Mouse (Mus musculus): ENCODE results near the gene Nudt21.
A peak's percentile ranks its signal among the peaks of the same experiment; 100 is the strongest.
"Not testable (repeated sequence)": the region's sequence is repeated elsewhere in the genome, so short reads cannot be mapped to it uniquely, and the experiment has no call there.

The Nudt21 gene

DNA sequence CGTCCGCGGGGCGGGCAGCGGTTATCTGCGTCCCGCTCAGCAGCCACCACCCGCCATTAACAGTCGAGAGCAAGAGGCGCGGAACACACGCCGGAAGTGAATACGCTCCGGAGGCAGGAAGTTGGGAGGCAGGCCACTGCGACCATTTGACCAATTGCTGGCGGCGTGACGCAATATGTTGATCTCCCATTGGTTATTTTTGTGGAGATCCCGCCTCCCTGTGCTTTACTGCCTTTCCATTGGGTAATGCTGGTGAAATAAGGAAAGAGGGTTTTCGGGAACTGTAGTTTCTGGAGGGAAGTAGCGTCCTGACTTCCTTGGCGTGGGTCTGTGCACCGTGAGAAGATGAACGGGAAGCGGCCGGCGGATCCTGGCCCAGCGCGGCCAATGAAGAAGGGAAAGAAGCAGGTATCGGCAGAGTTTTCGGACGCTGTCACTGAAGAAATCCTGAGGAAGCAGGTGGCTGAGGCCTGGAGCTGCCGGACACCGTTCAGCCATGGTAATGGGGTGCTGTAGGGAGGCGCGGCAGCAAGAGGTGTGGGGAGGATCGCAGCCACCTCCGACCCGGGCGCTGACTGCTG is at the start of gene Nudt21, which contains the start of gene Ogfod1:
Nudt21 (minus strand) TSS at position 88 of the 581 bp plus-strand sequence.
Ogfod1 (plus strand) TSS at position 255 of the 581 bp plus-strand sequence.
- peak; percentile 69 for DNase-seq (ENCODE audit: low spot score)

GRCm38 (mm10) chr8:94076461-94077192 is 39.8 kb upstream of the Nudt21 start:
- no peak for DNase-seq (ENCODE audit: low spot score)

- DNase-seq (ENCODE audit: low spot score): no peak
These were observed 32.0 kb upstream of the Nudt21 start for GRCm38 (mm10) chr8:94068793-94069192.

GRCm38 (mm10) chr8:94066121-94066863 is 29.5 kb upstream of the Nudt21 start:
- DNase-seq (ENCODE audit: low spot score): no peak

GRCm38 (mm10) chr8:94057157-94057854 is 20.5 kb upstream of the Nudt21 start:
- no peak for DNase-seq (ENCODE audit: low spot score)

DNA sequence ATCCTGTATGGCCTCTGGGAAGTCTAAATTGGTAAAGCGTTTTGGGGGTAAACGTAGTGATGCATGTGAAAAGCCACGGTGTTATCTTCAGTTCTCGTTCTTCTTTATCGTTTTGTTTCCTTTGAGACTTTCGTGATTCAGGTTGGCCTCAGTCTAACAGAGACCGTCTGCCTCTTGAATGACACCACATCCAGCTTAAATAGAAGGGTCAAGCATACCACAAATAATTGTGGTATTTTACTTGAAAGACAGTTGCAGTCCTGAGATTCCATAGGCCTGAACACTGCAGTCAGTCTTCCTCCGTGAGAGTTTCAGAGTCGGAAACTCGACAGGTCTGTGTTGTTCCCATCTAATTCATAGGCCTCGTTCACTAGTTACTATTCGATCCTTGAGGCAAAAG is 15.9 kb upstream of the Nudt21 start:
- DNase-seq (ENCODE audit: low spot score): no peak

DNA sequence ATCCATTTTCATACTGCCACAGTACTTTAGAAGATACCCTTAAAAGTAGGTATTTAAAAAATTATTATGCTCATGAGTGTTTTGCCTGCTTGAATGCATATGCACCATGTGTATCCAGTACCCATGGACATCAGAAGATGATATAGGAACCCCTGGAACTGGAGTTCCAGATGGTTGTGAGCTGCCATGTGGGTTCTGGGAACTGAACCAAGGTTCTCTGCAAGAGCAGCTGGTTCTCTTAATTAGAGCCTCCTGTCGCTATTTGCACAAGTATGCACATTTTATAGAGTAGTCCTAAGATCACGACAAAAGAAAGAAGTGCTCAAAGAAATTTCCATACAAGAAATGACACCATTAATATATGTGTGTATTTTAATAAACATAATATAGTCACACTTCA is 11.0 kb upstream of the Nudt21 start:
- no peak for DNase-seq (ENCODE audit: low spot score)

GRCm38 (mm10) chr8:94037806-94038205 is 975 bp upstream of the Nudt21 start:
- no peak for DNase-seq (ENCODE audit: low spot score)

DNA sequence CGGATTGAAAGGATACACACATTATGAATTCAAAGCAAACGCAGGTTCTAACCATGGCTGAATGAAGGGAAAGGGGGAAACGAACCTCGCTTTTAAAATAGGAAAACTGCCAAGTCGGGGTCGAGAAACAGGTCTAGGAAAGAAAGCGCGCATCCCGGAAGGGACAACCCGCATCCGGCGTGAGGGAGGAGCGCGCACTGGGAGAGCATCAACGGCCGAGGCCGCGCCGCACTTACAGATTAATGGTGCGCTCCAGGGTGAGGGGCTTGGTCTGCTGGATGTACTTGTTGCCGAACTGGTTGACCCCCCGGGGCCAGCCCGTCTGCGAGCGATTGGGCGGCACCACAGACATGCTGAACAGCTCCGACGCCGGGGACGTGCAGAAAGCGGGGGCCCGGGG is 290 bp downstream of the Nudt21 start:
- DNase-seq (ENCODE audit: low spot score): not testable (repeated sequence)

DNA sequence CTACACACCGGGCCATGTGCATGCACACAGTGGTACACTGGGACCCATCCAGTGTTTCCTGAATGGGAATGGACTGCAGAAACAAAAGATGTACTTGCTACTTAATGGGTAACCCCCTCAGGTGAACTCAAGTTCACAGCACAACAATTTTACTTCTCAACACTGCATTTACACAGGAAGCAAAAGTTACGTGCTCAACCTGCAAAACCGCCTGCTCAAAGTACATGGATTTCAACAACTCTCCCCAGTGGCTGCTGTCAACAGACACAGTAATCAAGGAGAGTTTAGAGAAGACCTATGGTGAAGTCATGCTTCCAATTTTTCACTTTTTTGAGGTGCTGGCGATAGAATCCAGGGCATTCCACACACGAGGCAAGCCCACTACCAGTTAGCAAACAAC is 1.6 kb downstream of the Nudt21 start:
- DNase-seq (ENCODE audit: low spot score): no peak

- DNase-seq (ENCODE audit: low spot score): no peak
These were observed 3.2 kb downstream of the Nudt21 start for GRCm38 (mm10) chr8:94033601-94034000.

DNA sequence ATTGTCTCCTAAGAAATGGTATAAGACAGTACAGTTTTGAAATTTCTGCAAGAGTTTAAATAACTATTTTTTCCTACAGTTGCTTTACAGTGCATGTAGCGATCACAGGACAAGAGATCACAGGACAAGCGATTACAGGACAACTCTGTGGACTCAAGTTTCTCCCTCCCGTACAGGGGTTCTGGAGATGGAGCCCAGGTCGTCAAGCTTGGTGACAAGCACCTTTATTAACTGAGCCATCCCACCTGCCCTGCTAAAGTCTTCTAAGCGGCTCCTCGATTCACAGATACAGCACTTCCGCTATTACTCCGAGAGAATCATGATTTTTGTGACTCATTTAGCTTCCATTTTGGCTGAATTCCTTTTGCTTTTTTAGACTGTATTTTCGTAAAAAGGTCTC is 7.1 kb downstream of the Nudt21 start:
- DNase-seq (ENCODE audit: low spot score): no peak

GRCm38 (mm10) chr8:94023916-94024315 is 12.9 kb downstream of the Nudt21 start:
- no peak for DNase-seq (ENCODE audit: low spot score)

DNA sequence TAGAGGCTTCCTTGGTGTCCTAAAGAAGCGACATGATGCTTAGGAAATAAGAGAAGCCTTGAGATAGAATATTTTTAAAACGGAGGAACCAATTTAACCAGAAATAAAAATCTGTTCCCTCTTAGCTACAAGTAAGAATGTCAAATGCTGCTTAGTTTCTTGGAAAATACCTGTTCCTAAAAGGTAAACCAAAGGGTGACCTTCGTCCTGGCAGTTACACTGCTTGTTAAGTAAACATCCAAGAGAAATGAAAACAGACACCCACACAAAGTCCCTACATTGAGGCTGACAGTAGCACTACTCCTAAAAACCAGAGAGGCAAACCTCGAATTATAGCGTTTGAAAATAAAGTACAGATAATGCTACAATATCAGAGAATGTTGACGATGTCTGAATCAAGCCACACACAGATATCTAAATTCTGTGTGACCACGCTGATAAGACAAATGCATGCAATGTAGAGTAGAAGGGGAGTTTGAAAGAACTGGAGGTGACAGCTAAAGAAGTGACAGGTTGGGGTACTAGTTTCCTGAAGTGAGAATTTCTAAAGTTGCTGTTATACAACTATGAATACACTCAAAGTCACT is 23.7 kb downstream of the Nudt21 start:
- no peak for DNase-seq (ENCODE audit: low spot score)

DNA sequence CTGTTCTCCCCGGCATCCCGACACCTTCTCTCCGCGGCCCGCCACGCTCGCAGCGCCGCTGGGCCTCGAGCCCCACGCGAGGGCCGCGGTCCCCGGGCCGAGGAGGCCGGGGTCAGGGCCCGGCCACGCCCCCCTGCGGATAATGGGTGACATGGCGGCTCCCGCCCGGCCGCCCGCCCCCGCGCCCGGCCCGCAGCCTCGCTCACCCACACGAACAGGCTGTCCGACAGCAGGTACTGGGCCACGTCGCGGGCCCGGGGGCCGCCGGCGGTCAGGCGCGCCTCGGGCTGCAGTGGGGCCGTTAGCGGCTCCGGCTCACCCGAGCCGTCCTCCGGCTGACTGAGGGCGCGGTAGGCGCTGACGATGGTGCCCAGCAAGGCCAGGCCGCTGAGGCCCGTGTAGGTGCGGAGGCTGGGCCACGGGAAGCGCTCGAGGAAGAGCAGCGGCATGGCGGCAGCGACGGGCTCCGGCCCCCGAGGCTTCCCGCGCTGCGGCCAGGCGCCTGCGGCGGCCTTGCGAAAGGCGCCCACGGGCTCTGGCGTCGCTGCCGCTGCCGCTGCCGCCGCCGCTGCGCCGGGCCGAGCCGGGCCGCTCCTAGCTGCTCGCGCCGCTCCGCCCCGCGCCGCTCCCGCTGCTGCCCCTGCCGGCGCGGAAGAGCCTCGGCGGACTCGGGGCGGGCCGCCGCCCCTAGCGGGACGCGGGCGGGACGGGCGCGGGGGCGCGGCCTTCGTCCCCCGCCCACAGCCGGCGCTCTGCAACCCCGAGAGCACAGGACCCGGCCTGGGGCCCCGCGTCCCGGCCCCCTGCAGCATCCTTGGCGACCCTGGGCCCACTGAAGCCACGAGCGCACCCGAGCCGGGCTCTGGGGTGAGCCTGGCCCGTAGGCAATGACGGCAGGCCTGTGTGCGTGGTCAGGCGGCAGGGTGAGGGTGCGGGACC is 24.5 kb downstream of the Nudt21 start, which contains the start of gene Amfr:
Amfr (minus strand) TSS at position 830 of the 939 bp plus-strand sequence.
- DNase-seq (ENCODE audit: low spot score): no peak

DNA sequence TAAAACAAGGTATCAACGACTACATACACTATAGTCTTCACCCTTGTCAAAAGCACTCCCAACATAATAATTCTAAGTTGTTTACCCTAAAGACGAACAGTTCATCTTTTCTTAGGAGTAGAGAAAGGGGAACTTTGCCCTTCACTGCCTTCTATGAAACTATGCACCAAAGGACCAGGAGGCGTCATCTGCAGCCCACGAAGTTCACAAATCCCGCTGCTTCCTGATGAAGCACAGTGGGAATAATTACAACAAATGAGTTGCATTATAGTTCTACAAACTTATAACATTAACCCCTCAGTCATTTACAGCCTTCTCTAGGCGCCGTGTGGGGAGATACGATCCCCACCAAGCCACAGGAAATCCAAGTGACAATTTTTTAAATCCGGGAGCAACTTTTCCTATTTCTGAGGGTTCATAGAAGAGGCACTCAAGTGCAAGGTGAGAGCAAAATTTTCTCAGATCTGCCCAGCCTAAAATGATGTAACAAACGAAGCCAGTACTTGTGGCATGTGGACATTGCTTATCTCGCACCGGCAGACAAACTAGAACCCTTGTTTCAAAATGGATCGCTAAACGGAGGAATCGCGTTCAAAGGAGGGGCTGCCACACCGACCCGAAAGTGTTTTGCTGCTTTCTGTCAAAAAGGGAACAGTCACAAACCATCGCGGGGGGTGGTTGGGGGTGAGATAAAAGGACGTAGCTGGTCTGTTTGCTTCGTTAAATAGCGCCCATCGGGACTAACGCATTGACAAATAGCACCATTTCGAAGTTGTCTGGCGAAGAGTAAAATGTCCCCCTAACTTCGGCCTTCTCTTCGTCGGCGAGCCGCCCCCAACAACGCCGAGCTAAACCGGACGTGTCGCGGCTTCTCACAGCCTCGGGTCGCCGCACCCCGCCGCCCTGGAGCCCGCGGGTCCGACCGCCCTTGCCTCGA is 25.5 kb downstream of the Nudt21 start:
- DNase-seq (ENCODE audit: low spot score): no peak

DNA sequence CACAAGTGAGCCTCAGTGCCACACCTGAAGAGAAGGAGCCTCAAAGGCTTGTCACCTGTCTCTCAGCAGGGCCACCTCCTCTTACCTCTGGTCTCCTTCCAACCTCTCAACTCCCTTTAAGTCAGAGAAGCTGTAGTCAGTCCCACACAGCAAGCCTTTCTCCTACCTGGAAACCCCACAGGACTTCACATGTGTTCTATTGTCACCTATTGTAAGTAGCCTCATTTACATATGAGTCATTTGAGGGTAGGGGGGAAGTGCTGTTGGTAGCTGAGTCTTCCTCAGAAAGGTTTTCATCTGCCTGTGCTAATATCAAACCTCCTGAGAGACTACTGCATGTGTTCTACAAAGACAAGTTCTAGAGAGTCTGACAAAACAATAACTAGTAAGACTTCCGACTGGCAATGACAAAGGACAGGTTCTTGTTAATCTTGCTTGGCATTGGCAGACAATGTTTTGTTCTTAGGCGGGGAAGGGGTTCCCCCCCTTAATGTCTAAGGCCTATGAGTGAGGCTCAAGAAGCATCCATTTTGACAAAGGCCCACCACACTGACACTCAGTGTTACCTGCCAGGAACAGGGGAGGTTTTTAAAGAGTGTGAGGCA is 26.6 kb downstream of the Nudt21 start:
- no peak for DNase-seq (ENCODE audit: low spot score)

- DNase-seq (ENCODE audit: low spot score): no peak
These were observed 27.5 kb downstream of the Nudt21 start for GRCm38 (mm10) chr8:94009243-94009845.

DNA sequence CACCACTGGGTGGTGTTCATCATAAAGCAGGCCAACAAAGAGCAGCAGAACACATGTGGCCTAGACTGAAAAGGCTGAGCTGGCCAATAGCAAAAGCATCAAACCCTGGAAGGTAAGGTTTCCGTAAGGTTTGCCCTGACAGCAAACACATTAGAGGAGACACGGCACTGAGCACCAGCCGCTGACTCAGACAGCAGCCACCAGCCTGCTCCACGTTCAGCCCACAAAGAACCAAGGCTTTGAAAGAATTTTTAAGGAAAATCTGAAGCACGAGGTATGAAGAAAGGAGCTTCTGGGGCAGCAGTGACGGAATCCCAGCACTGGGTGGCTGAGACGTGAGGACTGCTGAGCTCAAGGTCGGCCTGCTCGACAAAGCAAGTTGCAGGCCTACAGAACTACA is 32.7 kb downstream of the Nudt21 start:
- no peak for DNase-seq (ENCODE audit: low spot score)
